Mouse (Mus musculus) CD4-positive, CD25-positive, alpha-beta regulatory T cell, adult 4 months (primary cell): Measurements from ENCODE around the gene Akap11. TPM values are rescaled to one million over a fixed set of nuclear protein-coding genes. Genes with fewer than 3 reads are reported as not detected.
A peak's percentile ranks its signal among the peaks of the same experiment; 100 is the strongest.
"Not testable (repeated sequence)": the region's sequence is repeated elsewhere in the genome, so short reads cannot be mapped to it uniquely, and the experiment has no call there.

Experiments used
- ATAC-seq: one replicate; pipeline ENCODE4 v1.8.0; 2017
- polyA plus RNA-seq, 2 experiments: library from polyadenylated mRNA; unstranded; fragments of 100-300 nt; shearing (Covaris generic); gene quantifications; one replicate each; pipeline ENCODE4 v1.2.1; 2017

The Akap11 gene
- 10 to 100 TPM in 1 of 2 experiments, 1 to 10 TPM in 1; 9.8 to 14.7 TPM for polyA plus RNA-seq

GRCm38 (mm10) chr14:78536281-78537165 is at the start of gene Akap11:
Gene Akap11 (minus strand): TSS chr14:78536808.
- peak; percentile 93 for ATAC-seq

GRCm38 (mm10) chr14:78584222-78584621 is 47.6 kb upstream of the Akap11 start:
- ATAC-seq, result no peak

DNA sequence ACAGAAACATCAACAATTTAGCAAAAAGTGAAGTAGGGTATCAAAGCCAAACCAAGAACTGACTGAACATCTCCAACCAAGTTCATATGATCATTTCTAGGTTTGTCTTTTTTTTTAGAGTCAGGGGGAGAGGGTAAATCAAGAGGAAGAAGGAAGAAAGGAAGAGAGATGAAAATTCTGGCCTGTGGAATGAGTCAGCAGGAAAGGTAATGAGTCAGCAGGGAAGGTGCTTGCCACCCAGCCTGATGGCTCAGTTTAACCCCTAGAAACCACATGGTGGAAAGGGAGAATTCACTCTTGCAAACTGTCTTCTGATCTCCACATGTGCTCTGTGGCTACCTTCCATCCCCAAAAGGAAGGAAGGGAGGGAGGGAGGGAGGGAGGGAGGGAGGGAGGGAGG is 46.6 kb upstream of the Akap11 start:
- no peak for ATAC-seq

DNA sequence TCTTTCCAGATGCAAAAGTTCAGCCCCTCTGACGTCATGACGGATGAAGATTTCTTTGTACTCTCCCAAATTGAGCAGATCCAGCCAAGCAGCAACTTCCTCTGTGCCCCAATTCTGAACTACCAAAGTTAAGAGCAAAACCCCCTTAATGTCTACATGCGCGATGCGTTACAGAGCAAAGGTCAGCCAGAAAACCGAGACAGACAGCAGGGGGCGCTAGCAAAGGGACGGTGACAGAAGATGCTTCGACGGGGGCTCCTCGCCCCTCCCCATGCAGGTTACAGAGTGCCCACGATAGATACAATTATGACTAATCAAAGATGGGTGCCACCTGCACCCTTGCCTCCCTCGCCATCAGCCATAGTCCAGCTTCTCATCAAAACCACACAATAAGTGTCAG is 39.3 kb upstream of the Akap11 start:
- ATAC-seq, result no peak

DNA sequence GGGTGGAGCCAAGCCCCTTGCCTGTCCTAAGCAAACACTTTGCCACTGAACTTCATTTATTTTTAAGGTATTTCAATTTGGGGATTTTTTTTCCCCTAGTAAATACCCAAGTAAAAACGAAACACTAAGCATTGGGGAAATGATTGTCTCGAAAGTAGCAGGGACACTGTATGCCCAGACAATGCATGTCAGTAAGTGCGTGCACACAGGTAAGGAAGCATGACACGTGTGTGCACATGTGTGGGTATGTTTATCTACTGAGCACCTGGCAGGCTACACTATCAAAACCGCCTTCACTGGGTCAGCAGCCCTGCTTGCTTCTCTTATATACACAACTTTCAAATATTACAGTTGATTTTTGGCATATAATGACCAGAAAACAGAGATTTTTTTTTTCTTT is 31.8 kb upstream of the Akap11 start:
- ATAC-seq, result no peak

- no peak for ATAC-seq
Measured at GRCm38 (mm10) chr14:78566431-78566830, 29.8 kb upstream of the Akap11 start.

DNA sequence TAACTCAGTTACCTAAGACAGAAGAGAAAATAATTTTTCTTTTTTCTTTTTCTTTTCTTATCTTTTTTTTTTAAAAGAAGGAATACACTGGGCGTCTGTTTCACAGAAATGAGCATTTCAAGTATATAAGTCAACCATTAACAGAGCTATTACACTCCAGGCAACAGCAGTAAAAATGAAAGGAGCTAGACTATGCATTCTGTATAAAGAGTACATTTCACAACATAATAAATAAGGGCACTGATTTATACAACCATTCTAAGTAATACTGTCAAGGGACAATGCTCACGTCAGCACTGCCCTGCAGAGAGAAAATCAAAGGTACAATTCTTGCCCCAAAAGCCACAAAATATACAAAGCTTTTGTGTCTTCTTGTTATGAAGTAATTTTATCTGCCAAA is 27.7 kb upstream of the Akap11 start:
- ATAC-seq, result no peak

GRCm38 (mm10) chr14:78563211-78563610 is 26.6 kb upstream of the Akap11 start:
- ATAC-seq, result no peak

DNA sequence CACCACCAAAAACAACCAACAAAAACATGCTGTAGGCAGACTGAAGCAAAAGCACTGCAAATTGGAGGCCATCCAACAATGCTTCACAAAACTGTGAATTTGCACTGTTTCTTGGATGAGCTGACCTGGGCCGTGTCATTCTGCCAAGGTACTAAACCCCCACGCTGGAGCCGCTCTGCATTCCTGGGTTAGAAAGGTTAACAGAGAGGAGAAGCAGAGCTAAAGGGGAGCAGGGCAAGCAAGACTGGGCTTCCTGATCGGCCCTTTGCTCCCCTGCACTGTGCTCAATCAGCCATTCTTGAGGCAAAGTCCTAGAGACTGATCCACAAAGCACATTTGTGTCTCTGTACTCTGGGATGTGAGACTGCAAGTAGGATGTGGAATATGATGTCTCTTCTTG is 25.5 kb upstream of the Akap11 start:
- ATAC-seq, result no peak

- peak; percentile 98 for ATAC-seq
Measured at GRCm38 (mm10) chr14:78559042-78559441, 22.4 kb upstream of the Akap11 start.

- ATAC-seq, result not testable (repeated sequence)
Measured at GRCm38 (mm10) chr14:78554830-78555229, 18.2 kb upstream of the Akap11 start.

- ATAC-seq, result no peak
Measured at GRCm38 (mm10) chr14:78553661-78554060, 17.1 kb upstream of the Akap11 start.

DNA sequence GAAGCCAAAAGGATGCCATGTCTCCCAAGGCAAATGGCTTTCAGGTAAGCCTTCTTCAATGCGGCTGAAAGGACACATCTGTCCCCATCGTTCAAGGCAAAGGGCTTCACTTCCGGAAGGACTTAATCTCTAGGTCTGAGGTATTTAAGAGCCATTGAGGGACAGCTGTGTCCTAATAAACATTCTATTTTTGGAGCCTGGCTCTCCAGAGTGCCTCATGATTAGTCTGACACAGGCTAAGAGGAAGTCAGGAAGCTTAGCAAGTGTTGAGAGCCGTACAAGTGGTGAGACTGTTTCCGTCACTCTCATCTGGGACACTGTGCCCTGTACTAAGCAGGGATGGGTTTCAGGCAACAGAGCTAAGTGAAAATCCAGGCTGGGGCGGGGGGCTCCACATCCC is 12.2 kb upstream of the Akap11 start:
- no peak for ATAC-seq

DNA sequence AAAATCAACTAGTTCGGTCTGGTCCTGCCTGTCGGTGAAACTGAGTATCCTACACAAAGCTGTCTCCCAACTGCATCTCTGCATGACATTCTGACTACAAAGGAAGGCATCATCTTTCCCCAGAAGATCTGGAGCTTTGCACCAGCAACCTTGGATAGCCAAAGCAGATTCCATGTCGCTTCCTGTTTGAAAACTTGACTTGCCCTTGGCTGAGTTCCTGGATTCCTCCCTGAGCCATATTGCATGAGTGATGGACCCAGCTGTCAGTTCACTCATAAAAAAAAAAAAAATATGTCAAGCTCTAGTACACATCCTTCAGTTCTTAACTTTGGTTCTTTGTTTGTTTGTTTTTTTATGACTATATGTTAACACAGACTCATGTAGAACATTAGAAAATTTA is 4.7 kb upstream of the Akap11 start:
- no peak for ATAC-seq

DNA sequence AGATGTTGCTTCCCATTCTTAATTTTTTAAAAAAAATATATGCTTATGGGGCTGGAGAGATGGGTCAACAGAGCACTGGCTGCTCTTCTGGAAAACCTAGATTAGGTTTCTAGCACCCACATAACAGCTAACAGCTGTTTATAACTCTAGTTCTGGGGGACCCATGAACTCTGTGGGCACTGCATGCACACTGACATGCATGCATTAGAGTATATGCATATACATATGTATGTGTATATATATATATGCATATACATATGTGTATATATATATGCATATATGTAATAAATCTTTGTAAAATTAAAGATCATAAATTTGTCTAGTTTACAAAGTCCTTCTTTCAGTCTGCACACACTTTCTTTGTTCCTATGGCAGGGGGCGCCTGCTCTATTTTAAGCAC is 3.2 kb upstream of the Akap11 start:
- no peak for ATAC-seq

DNA sequence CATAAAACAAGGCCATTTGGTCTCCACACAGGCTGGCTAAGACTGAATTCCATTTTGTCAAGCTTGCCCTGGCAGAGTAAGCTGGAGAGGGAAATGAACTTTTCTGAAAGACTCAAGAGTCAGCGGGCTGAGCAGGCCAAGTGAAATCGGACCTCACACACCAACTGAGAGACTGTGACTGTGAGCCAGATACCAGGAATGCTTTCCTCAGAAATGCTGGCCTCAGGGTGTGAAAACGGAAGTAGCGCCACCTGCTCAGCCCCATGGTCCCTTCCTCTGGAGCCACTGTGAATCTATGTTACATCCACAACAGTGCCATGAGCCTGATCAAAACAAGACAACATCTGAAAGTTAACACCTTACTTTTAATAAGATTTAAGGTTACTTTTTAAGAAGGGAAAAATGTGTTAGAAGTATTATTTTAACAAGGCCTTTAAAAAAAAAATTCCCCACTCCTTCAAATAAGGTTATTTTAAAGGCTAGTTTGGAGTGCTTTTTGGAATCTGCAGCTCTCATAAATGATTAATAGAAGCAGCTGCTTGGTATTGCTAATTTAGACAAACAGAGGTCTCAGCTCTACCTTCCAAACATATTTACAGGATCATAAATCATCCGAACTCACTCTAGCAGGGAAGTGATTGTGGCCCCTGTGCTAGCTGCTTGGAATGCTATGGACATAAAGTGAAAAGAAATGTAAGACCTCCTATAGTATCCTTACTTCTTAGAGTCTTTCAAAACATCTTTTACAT is 2.1 kb upstream of the Akap11 start:
- ATAC-seq, result no peak

- ATAC-seq, result no peak
Measured at GRCm38 (mm10) chr14:78537551-78537950, 943 bp upstream of the Akap11 start.

- no peak for ATAC-seq
Measured at GRCm38 (mm10) chr14:78535366-78535765, 1.2 kb downstream of the Akap11 start.

GRCm38 (mm10) chr14:78534651-78535050 is 2.0 kb downstream of the Akap11 start:
- no peak for ATAC-seq

- no peak for ATAC-seq
Measured at GRCm38 (mm10) chr14:78533701-78534100, 2.9 kb downstream of the Akap11 start.

DNA sequence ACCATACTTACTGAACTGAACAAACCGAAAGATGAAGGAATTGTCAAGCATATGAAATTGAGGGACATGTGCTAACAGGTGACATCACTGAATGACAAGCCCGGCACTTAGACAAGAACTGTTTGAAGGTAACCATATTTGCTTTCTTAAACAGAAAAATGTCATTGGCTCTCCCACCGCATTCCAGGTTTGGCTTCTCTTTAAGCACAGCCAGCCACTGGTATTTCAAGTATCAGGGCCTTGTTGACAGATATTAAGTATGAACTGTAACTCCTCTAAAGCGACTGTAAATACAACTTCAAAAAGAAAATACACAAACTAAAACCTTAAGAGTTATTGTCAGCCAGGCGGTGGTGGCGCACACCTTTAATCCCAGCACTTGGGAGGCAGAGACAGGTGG is 4.3 kb downstream of the Akap11 start:
- ATAC-seq, result no peak

- ATAC-seq, result no peak
Measured at GRCm38 (mm10) chr14:78530256-78530655, 6.4 kb downstream of the Akap11 start.

DNA sequence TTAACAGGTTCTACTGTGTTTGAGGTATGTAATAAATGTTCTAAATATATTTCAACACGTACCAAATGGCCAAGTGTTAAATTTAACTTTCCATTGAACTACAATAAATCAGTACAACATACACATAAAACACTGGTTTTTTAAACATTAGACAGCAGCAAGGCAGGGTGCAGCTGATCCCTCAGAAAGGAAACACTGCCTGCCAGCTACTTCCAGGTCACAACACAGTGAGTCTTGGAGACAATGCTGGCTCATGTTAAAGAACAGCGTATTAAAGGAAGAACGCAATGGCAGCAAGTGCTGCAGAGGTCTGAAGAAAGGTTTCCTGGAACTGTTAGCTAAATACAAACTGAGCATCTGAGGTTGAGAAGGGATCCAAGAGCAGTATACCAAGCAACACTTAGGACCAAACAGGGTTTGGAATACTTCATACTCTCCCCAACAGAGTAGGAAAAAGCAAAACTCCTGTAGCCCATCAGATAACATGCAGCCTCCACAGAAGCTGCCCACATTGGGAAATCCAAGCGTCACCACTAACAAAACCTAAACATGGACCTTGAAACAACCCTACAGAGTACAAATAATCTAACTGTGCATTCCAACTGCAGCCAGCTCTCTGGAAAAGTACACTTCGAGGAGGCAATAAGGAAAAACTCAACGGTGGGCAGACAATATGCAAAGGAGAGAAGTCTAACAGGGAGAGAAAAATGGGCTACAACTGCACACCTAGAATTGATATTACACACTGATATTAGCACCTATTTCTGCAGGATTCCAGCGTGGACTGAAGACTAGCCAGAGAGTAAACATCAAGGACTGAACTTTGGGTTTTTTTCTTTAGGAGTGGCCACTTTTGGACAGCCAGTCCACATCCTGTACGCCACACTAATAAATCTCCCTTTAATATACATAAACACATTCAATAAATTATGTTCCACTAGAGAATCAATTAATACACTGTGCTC is 7.9 kb downstream of the Akap11 start:
- ATAC-seq, result no peak
